Mouse (Mus musculus) ES-Bruce4 (cell line): ENCODE measurements at regions not wholly inside any gene's neighbourhood (a gene's known extent, or its start where the extent isn't known, plus 50 kb on each side); places are given as distances from the start of the nearest gene placed in this dataset.

Source experiments
- H3K27ac ChIP-seq: 2 replicates; pipeline ENCODE4 v1.5.1; 2012; ENCODE audit warnings: low read length, inconsistent platforms; ENCODE audit not compliant: insufficient read depth
- H3K27me3 ChIP-seq: 2 replicates; pipeline ENCODE4 v1.6.1; 2012; ENCODE audit warnings: mild to moderate bottlenecking, low read length, inconsistent platforms; ENCODE audit not compliant: control insufficient read depth, poor library complexity, insufficient read depth, severe bottlenecking
- H3K36me3 ChIP-seq: 2 replicates; pipeline ENCODE4 v1.6.1; 2012; ENCODE audit warnings: inconsistent platforms, mild to moderate bottlenecking, low read length, moderate library complexity; ENCODE audit not compliant: control insufficient read depth, poor library complexity, insufficient read depth, severe bottlenecking
- H3K4me1 ChIP-seq: one replicate; pipeline ENCODE4 v1.8.1; 2011; ENCODE audit warnings: low read length; ENCODE audit not compliant: control insufficient read depth, insufficient read depth
- H3K4me3 ChIP-seq: 2 replicates; pipeline ENCODE4 v1.5.1; 2011; ENCODE audit warnings: low read depth, mild to moderate bottlenecking, low read length
- H3K9ac ChIP-seq: 2 replicates; pipeline ENCODE4 v1.6.1; 2012; ENCODE audit warnings: low read depth, mild to moderate bottlenecking, inconsistent platforms; ENCODE audit not compliant: poor library complexity, severe bottlenecking
- H3K9me3 ChIP-seq: replicated peaks from 2 replicates; pipeline ENCODE4 v1.6.1; 2012; ENCODE audit warnings: mild to moderate bottlenecking, low read length, inconsistent platforms; ENCODE audit not compliant: control insufficient read depth, poor library complexity, insufficient read depth, severe bottlenecking
- CTCF ChIP-seq: IDR thresholded peaks from one replicate; pipeline ENCODE4 v1.8.1; 2011; ENCODE audit warnings: low read depth, low read length
- EP300 ChIP-seq: IDR thresholded peaks from 2 replicates; pipeline ENCODE4 v1.6.1; 2011; ENCODE audit warnings: low read depth, low read length; ENCODE audit not compliant: insufficient read depth
- POLR2A ChIP-seq: IDR thresholded peaks from one replicate; pipeline ENCODE4 v1.8.1; 2011; ENCODE audit warnings: low read length; ENCODE audit not compliant: insufficient read depth

DNA sequence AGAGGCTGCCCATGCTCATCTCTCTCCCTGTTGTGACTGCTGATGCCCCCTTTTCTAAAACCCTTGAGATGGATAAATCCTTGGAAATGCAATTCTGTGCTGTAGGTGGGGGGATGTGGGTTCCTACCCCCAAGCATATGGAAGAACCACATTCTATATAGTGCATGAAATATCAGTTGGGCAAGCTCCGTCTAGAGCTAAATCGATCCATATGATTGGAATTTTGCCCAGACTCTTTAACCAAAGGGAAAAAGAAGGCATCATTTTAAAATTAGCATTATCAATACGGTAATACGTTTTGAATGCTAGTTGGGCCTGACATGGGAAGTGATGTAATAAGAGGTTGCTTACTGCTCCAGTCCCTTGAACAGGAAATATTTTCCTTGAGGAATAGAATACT is 411.1 kb upstream of the Sox9 start:
- Histone ChIP-seq H3K36me3 (no peaks in the 10 kb centered on the region), H3K4me1 (no peaks in the 10 kb centered on the region), H3K27me3 (no peaks in the 10 kb centered on the region), H3K27ac (no peak overlapping the region), H3K9me3 (no peaks in the 10 kb centered on the region), H3K9ac (no peak overlapping the region), H3K4me3 (no peak overlapping the region)
- no peak for TF ChIP-seq CTCF
- no peak for TF ChIP-seq POLR2A
- TF ChIP-seq EP300, result no peak

DNA sequence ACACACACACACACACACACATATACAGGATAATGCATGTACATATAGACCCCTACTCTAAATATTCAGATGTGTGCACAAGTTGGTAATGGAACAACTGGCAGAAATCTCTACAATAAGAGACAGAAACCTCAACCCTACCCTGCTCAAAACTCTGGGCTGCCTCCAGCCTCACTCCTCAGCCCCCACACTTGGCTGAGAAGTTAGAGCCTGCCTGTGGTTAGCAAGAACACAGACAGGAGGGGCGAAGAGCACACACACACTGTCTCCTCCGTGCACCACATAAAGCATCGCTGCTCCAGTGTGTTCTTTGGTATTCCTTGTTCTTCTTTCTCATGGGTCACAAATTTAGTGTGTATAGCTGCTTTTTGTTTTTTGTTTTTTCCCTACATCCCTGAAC is 382.0 kb upstream of the Sox9 start:
- H3K4me1 ChIP-seq, result no peaks in the 10 kb centered on the region
- H3K27me3 ChIP-seq, result no peaks in the 10 kb centered on the region
- H3K9me3 ChIP-seq, result no peaks in the 10 kb centered on the region
- H3K9ac ChIP-seq, result no peak overlapping the region
- no peaks in the 10 kb centered on the region for H3K36me3 ChIP-seq
- no peak overlapping the region for H3K4me3 ChIP-seq
- H3K27ac ChIP-seq, result no peak overlapping the region
- no peak for TF ChIP-seq POLR2A
- no peak for TF ChIP-seq EP300
- no peak for TF ChIP-seq CTCF

DNA sequence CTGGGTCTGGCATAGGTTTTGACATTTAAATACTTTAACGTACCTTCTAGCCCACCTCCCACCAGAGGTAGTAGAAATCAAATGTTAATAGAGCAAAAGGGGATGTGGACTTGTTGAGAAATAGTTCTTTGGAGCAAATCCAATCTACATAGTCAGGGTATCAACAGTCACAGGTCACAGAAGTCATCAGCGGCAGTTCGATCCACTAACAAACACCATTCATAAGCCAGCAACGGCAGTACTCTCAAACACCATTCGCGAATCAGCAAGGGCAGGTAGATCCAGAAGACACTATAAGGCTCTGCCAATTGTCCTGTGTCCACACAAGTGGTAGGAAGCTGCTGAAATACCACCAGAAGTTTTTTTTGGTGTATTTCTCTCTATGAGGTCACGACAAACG is 374.3 kb upstream of the Sox9 start:
- no peak for TF ChIP-seq POLR2A
- no peak for TF ChIP-seq EP300
- TF ChIP-seq CTCF, result no peak
- no peak overlapping the region for H3K27ac ChIP-seq
- no peaks in the 10 kb centered on the region for H3K9me3 ChIP-seq
- H3K36me3 ChIP-seq, result no peaks in the 10 kb centered on the region
- H3K4me3 ChIP-seq, result no peak overlapping the region
- no peak overlapping the region for H3K9ac ChIP-seq
- no peaks in the 10 kb centered on the region for H3K27me3 ChIP-seq
- H3K4me1 ChIP-seq, result no peaks in the 10 kb centered on the region

DNA sequence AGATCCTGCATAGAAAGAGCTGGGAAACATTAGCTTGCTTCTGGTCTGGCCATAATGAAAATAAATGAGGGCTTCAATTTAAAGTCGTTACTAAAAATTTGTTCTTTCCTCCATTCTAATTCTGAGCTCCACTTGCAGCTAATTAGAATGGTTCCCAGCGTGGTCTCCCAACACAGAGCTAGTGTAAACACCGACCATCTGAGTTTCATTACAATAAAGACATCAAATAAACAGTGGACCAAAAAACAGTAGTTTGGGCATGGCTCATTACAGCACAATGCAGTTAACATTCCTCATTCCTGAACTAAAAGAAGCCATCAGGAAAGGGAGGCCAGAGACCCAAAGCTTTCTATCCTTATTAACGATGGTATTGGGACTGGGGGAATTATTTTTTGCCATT is 369.6 kb upstream of the Sox9 start:
- H3K27me3 ChIP-seq, result no peaks in the 10 kb centered on the region
- no peaks in the 10 kb centered on the region for H3K36me3 ChIP-seq
- H3K4me3 ChIP-seq, result no peak overlapping the region
- TF ChIP-seq POLR2A, result no peak
- no peak for TF ChIP-seq EP300
- TF ChIP-seq CTCF, result no peak
- no peaks in the 10 kb centered on the region for H3K9me3 ChIP-seq
- H3K4me1 ChIP-seq, result no peaks in the 10 kb centered on the region
- no peak overlapping the region for H3K9ac ChIP-seq
- no peak overlapping the region for H3K27ac ChIP-seq

DNA sequence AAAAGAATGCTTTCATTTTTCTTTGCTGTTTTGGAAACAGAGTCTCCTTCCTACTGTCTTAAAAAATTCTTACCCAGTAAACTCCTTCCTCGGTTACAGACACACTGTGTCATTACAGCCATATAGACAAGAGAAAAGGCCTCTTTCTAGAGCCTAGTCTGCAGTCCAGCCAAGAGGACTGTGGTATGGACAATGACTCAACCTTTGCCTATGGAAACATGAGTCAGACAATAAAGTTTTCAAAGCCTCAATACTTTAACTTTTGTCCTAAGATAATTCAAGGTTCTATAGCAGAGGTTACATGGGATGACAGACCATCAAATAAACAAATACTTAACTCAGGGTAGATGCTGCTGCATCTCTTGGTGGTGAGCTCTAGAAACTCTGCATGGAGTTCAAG is 339.4 kb upstream of the Sox9 start:
- H3K9ac ChIP-seq, result no peak overlapping the region
- no peak overlapping the region for H3K27ac ChIP-seq
- TF ChIP-seq POLR2A, result no peak
- no peak for TF ChIP-seq EP300
- no peak for TF ChIP-seq CTCF
- H3K27me3 ChIP-seq, result 0 out of 2 replicates have a peak, but pooled peaks cover 2% of the 10 kb centered on the region
- no peaks in the 10 kb centered on the region for H3K4me1 ChIP-seq
- no peaks in the 10 kb centered on the region for H3K9me3 ChIP-seq
- no peak overlapping the region for H3K4me3 ChIP-seq
- H3K36me3 ChIP-seq, result no peaks in the 10 kb centered on the region

DNA sequence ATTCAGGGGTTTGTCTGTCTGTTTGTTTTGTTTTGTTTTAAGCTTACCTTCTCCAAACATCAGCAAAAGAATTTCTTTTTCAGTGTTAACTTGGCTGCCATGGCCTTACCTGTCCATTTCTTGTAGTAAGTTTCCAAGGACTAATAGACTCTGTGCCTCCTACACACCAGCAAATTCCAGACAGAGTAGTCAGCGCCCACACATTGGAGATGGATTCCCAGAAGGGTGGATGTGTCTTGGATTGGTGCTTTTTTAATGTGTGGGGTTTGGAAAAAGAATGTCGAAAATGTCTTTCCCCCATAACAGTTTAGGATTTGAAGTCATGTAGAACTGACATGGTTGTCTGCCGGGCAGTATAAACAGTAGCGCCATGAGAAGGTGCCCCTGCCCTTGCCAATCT is 338.1 kb upstream of the Sox9 start:
- Histone ChIP-seq H3K9ac (no peak overlapping the region), H3K9me3 (no peaks in the 10 kb centered on the region), H3K36me3 (no peaks in the 10 kb centered on the region), H3K4me3 (no peak overlapping the region), H3K27me3 (0 out of 2 replicates have a peak, but pooled peaks cover 2% of the 10 kb centered on the region), H3K4me1 (no peaks in the 10 kb centered on the region), H3K27ac (no peak overlapping the region)
- no peak for TF ChIP-seq EP300
- no peak for TF ChIP-seq POLR2A
- no peak for TF ChIP-seq CTCF

DNA sequence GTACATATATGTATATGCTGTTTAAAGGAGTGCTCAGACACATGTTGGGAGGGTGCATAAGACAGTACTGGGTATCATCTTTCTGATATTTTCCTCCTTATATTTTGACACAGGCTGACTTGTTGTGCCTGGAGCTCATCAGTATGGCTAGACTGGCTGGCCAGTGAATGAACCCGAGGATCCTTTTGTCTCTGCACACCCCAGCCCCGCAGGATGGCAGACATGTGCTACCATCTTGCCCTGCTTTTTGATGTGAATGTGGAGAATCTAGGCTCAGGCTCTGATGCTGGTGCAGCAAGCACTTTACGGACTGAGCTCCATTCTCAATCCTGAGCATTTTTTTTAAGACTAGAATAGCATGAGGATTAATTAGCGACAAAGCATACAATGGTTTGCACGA is 332.4 kb upstream of the Sox9 start:
- no peak overlapping the region for H3K27ac ChIP-seq
- H3K4me3 ChIP-seq, result no peak overlapping the region
- H3K9me3 ChIP-seq, result no peaks in the 10 kb centered on the region
- H3K27me3 ChIP-seq, result no peaks in the 10 kb centered on the region
- TF ChIP-seq CTCF, result no peak
- H3K36me3 ChIP-seq, result no peaks in the 10 kb centered on the region
- no peaks in the 10 kb centered on the region for H3K4me1 ChIP-seq
- no peak overlapping the region for H3K9ac ChIP-seq
